Mouse (Mus musculus) gastrocnemius, adult 8-10 months (tissue): ENCODE measurements at regions not wholly inside any gene's neighbourhood (a gene's known extent, or its start where the extent isn't known, plus 50 kb on each side); places are given as distances from the start of the nearest gene placed in this dataset.
A peak's percentile ranks its signal among the peaks of the same experiment; 100 is the strongest.

Experiments used
- DNase-seq, 2 experiments: peaks; one replicate each; pipeline ENCODE4 v3.0.0; 2022; ENCODE audit warnings: low spot score in 2 of 2

DNA sequence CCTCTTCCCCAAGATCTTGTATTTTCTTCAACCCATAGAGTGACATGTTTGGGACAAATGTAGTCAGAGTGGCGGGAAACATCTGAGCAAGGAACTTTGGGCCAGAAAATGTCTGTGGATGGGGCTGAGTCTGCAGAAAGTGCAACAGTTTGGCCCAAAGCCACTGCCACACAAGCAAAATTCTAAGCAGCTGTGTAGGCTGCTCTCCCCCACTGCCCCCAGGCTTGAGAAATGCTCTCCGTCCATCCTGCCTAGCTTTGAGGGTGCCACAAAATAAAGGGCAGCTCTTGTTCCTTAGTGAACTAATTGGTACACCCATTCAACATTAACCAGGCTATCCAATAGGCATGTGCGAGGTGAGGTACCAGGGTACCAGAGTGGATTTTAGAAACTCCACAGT lies 205.2 kb upstream of the Kbtbd8 start:
- DNase-seq: no peak

GRCm38 (mm10) chr6:94911374-94911773 lies 205.7 kb upstream of the Kbtbd8 start:
- no peak for DNase-seq

DNA sequence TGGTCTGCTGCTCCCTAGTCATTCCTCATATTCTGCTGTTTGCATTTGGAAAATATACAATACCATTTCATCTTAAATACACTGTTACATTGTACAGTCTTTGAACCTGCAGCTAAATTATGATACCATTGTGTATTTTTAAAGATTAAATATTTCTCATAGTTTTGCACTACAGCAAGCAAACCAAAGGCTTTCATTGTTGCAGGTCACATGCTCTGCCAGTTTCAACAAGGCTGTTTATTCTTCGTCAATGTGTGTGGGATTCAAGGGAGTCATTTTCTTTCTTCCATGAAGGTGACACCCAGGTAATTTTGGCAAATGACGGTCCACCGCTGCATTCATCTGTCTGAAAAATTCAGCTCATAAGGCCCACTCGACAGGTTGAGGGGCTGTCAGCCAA lies 200.9 kb upstream of the Lrig1 start:
- DNase-seq: no peak

DNA sequence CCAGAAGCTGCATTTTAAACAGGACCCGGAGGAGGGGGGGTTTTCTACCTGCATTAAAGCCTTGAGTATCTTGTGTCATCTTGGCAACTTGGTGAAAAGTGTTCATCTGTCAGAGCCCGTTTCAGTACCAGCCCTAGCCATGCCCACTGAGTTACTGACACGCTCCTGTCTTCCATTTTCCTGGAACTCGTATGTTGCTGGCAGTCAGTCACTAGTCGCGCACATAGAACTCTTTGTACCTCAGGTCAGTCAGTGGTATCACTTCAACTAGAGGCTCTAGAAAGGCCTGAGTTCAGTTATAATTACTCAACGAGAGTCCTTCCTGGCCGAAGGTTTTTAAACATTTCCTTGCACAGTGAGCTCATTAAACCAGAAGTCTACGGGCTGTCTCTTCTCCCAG lies 198.9 kb upstream of the Lrig1 start:
- DNase-seq: no peak

GRCm38 (mm10) chr6:94890165-94890564 lies 190.2 kb upstream of the Lrig1 start:
- DNase-seq: no peak

GRCm38 (mm10) chr6:94889271-94889670 lies 189.3 kb upstream of the Lrig1 start:
- no peak for DNase-seq

DNA sequence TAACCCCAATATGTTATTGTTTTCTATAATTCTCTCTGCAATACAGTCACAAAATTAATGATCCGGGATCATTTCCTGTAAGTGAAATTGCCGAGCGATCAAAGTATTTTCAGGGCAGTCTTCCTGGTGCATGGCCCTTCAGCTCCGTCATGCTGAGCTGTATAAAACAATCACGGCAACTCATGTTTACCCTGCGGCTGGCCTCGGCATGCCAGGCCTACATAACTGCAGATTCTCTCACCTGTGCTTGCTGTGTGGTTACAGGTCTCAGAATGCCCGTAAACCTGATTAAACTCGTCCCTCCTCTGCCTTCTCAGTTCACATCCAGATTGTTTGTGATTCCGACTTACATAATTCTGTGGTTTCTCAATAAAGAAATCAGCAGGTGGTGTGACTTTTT lies 181.2 kb upstream of the Lrig1 start:
- no peak for DNase-seq

- DNase-seq: no peak
These were observed 175.9 kb upstream of the Lrig1 start for GRCm38 (mm10) chr6:94875841-94876240.

DNA sequence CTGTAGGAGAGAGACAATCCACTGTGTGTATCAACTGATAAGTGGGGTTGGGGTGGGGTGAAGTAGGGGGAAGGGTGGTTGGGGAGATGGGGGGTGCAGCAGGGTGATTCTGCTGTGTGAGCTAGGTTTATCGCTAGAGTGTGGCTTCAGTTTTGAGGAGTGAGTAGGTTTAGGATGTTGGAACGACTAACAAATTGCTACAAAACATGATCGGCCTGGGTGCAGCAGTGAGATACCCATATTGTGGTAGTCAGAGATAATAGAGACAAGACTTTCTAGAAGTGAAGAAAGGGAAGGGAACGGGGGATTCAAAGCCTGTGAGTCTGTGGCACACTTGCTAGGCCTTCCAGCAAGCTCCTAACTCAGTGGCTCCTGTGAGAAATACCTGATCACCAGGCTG lies 175.1 kb upstream of the Lrig1 start:
- DNase-seq: no peak

GRCm38 (mm10) chr6:94874415-94874814 lies 174.5 kb upstream of the Lrig1 start:
- DNase-seq: no peak

DNA sequence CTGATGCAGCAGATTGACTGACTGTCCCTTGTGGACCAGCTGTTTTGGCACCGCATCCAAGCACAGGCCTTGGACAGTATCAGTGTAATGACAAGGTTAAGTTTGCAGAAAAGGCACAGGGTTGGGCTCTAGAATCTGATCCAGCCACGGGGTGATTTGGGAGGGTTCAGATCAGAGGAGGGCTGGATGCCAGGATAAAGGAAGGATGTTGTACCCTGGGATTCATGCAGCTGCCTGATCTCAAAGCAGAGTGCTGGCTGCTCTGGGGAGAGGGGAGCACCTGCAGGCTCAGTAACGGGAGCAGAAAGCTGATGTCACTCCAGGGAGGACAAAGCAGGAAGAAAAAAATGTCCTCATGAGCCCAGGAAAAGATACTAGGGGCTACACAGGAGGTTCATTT lies 168.0 kb upstream of the Lrig1 start:
- DNase-seq: peak in 1 of 2 experiments; percentile 6

GRCm38 (mm10) chr6:94865498-94865897 lies 165.5 kb upstream of the Lrig1 start:
- DNase-seq: no peak

- DNase-seq: no peak
These were observed 158.2 kb upstream of the Lrig1 start for GRCm38 (mm10) chr6:94858121-94858621.

- DNase-seq: no peak
These were observed 150.2 kb upstream of the Lrig1 start for GRCm38 (mm10) chr6:94850121-94850520.

DNA sequence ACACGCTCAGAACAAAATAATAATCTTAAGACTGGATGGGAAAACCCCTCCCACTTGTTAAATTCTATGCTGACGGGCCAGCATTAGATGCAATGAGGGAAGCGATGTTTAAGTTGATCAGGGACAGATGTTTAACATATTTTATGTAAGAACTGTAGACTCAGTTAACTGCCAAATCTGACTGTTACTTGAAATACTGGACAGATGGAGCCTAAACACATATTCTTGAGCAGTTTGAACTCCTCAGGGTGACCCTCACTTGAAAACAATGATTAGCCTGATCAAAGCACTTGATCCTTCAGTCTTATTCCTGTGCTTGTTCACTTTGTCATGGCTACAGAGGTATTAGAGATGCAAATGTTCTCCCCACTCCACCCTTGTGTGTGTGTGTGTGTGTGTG lies 149.6 kb upstream of the Lrig1 start:
- no peak for DNase-seq

GRCm38 (mm10) chr6:94848437-94848836 lies 148.5 kb upstream of the Lrig1 start:
- no peak for DNase-seq

GRCm38 (mm10) chr6:94845821-94846220 lies 145.9 kb upstream of the Lrig1 start:
- no peak for DNase-seq

DNA sequence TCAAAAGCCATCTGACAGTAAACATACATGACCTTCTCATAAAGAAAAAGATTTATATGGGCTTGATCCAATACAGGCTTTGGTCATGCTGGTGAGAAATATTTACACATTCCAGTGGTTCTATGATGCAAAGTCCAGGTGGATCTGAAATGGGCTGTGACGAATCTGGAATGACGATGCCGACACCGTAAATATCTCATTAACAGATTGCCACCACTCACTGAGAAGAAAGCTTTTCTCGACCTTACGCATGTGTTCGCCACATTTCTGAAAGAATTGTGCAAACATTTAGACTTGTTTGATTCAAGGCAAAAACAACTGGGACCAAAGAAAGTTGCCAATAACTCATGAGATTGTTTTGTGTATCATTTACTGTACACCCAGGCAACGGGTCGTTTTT lies 142.9 kb upstream of the Lrig1 start:
- no peak for DNase-seq

GRCm38 (mm10) chr6:94841881-94842280 lies 141.9 kb upstream of the Lrig1 start:
- DNase-seq: no peak

DNA sequence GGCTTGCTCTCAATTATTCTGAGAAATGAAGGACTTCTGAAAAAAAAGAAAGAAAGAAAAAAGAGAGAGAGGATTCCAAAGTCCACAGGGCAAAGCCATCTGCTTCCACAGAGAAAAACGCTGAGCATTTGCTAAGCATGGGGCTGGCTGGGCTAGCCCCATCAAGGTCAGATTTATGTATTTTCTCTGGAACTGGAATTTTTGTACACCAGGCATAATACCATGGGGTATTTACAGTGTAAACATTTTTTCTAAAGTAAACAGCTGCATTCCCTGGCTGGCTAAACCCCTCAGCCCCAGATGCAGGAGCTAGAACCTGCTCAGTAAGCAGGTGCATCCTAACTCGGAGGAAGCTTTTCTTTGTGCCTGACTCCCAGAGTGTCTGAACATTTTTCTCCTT lies 135.8 kb upstream of the Lrig1 start:
- no peak for DNase-seq

GRCm38 (mm10) chr6:94834551-94834950 lies 134.6 kb upstream of the Lrig1 start:
- no peak for DNase-seq

DNA sequence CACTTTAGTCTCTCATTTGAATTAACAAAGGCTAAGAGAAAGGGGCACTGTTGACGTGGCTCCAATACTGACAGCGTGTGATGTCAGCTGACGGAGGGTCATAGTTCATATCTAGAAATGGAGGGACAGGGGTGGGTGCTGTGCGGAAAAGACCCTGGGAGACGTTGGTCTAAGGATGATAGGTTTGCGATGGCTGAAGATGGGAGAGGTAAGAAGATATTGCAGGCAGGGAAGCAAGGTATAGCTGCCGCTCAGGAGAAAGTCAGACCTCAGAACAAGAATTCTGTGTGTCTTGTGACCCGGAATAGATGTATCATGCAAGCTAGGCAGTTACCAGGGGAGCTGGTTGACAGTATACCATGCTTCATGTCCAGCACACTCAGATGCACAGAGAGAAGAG lies 130.8 kb upstream of the Lrig1 start:
- no peak for DNase-seq

DNA sequence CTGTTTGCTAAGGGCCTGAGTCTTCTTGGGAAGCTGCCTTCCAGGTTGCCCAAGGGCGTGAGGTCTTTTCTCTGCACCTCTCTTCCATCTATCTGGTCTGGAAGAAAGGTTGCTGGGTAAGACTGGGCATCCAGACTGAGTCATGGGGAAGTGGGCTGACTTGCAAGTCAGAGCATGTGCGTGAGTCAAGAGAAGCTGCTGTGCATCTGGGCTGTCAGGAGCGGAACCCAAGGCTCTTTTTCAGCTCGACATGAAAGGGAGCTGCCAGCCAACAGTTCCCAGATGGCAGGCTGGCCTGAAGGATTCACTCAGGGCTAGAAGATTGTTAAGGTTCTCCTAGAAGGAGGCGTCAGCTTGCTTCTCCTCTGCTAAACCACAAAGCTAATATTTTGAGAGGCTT lies 129.3 kb upstream of the Lrig1 start:
- DNase-seq: no peak

GRCm38 (mm10) chr6:94826656-94827055 lies 126.7 kb upstream of the Lrig1 start:
- DNase-seq: no peak
